Mouse (Mus musculus): ENCODE measurements around the gene Zfp827. TPM values are rescaled to one million over a fixed set of nuclear protein-coding genes. Genes with fewer than 3 reads are reported as not detected.

The Zfp827 gene
- polyA plus RNA-seq, 1 experiment from 2014 or later = 13.1 TPM

DNA sequence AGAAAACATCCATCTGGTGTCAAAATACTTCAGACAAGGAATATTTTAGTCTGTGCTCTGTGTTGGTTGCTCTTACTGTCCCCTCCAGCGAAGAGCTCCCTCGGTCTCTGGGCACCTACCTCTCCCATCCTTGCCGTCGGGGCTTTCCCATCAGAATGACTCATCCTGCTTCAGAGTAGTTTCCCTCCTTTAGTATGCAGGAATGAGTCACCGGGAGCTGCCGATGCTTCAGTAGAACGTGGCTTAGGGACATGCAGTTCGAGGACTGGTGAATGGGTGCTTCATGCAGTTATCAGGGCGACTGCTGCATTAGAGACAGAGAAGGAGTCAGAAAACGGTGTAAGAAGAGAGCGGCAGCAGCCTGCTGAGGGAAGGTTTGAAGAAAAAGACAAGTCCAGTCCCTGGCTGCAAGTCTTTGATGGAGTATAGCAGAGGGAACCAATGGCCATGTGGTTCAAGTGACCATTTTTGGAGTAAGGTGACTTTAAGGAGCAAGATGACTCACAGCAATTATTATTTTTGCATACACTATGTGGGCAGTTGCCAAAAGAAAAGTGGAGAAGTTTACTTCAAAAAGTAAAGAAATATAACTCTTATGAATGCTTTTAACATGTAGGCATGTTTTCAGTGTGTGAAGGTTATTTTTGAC lies 122.4 kb downstream of the Zfp827 start:
- Histone ChIP-seq H3K9me3 (ENCODE audit: control insufficient read depth, low read length) (no peaks in the 10 kb centered on the region), H3K4me2 (ENCODE audit: low read depth, low read length, severe bottlenecking) (no peak overlapping the region), H3K9ac (ENCODE audit: low read length) (no peak overlapping the region), H3K36me3 (ENCODE audit: control insufficient read depth, insufficient read depth, low read length) (no peaks in the 10 kb centered on the region; the same call in 1 of the 2 replicates), H3K4me1 (replicated peaks; ENCODE audit: control insufficient read depth, insufficient read depth, low read length) (no peaks in the 10 kb centered on the region), H3K27ac (ENCODE audit: low read depth, low read length) (no peak overlapping the region), H3K27me3 (ENCODE audit: control insufficient read depth, insufficient read depth, low read length) (no peaks in the 10 kb centered on the region), H3K4me3 (ENCODE audit: low read depth, low read length) (no peak overlapping the region)
- no peak for ATAC-seq (replicated peaks; ENCODE audit: low FRiP score)
- no peak for DNase-seq (ENCODE audit: low spot score)
- 83% methylated on average over 11 of the region's 11 CpGs for WGBS

DNA sequence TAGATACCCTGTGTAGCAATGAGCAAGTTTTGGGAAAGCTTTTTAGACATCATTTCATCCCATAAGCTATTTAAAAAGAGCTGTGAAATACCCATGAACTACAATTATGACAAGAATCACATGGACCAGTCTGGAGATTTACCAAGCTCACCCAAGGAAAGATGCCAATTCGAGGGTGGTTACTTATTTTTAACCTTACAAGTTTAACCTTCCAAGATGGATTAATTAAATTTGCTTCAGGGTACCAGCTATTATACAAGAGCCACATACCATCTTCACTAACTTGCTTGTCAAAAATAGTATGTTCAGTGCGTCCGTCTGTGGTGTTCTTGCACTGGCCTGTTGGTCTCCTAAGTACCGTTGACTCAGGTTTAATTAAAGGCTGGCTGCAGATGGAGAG lies 123.4 kb downstream of the Zfp827 start:
- Histone ChIP-seq H3K4me1 (replicated peaks; ENCODE audit: control insufficient read depth, insufficient read depth, low read length) (no peaks in the 10 kb centered on the region), H3K27me3 (ENCODE audit: control insufficient read depth, insufficient read depth, low read length) (no peaks in the 10 kb centered on the region), H3K4me2 (ENCODE audit: low read depth, low read length, severe bottlenecking) (no peak overlapping the region), H3K36me3 (ENCODE audit: control insufficient read depth, insufficient read depth, low read length) (no peaks in the 10 kb centered on the region; the same call in 1 of the 2 replicates), H3K27ac (ENCODE audit: low read depth, low read length) (no peak overlapping the region), H3K9ac (ENCODE audit: low read length) (no peak overlapping the region), H3K9me3 (ENCODE audit: control insufficient read depth, low read length) (no peaks in the 10 kb centered on the region), H3K4me3 (ENCODE audit: low read depth, low read length) (no peak overlapping the region)
- no peak for DNase-seq (ENCODE audit: low spot score)
- ATAC-seq (replicated peaks; ENCODE audit: low FRiP score) = no peak
- WGBS = 92% methylated on average over 4 of the region's 4 CpGs

DNA sequence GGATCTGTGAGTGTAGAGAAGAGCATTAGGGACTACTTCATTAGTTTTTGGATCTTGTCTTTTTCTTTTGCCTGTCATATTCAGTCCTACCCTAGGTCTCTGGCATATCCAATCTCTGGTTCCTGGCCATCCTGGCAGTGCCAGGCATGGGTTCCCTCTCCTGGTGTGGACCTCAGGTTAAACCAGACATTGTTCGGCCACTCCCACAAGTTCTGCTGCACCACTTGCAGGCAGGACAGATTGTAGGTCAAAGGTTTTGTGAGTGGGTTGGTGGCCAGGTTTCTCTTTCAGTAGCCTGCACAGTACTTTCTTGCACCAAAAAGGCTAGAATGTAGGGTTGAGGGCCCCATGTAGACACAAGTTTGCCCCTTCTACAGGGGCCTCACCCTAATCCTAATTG lies 125.0 kb downstream of the Zfp827 start:
- no peaks in the 10 kb centered on the region for H3K27me3 ChIP-seq (ENCODE audit: control insufficient read depth, insufficient read depth, low read length)
- no peaks in the 10 kb centered on the region for H3K9me3 ChIP-seq (ENCODE audit: control insufficient read depth, low read length)
- no peak overlapping the region for H3K4me2 ChIP-seq (ENCODE audit: low read depth, low read length, severe bottlenecking)
- ATAC-seq (replicated peaks; ENCODE audit: low FRiP score) (no peak), DNase-seq (ENCODE audit: low spot score) (no peak)
- 96% methylated on average over 1 of the region's 1 CpGs for WGBS
- no peak overlapping the region for H3K4me3 ChIP-seq (ENCODE audit: low read depth, low read length)
- no peaks in the 10 kb centered on the region for H3K4me1 ChIP-seq (replicated peaks; ENCODE audit: control insufficient read depth, insufficient read depth, low read length)
- no peaks in the 10 kb centered on the region; the same call in 1 of the 2 replicates for H3K36me3 ChIP-seq (ENCODE audit: control insufficient read depth, insufficient read depth, low read length)
- no peak overlapping the region for H3K9ac ChIP-seq (ENCODE audit: low read length)
- no peak overlapping the region for H3K27ac ChIP-seq (ENCODE audit: low read depth, low read length)

DNA sequence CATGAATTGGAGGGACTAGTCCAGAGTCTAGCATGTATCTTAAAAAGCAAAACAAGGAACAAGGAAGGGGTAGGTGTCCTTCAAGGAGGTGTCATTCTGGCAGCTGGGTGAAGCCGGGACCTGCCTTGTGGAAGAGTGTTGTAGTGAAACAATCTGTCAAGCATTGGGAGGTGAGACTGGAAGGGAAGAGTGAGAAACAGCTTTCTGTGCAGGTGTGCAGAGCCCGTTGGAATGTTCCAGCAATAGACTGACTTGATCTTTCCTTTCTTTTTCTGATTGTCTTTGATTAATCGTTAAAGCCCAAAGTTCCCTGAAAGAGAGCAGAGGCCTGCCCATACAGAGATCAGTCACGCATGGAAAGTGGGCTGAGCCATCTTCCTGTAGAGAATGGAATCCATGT lies 125.4 kb downstream of the Zfp827 start:
- H3K9me3 ChIP-seq (ENCODE audit: control insufficient read depth, low read length) = no peaks in the 10 kb centered on the region
- no peak overlapping the region for H3K4me2 ChIP-seq (ENCODE audit: low read depth, low read length, severe bottlenecking)
- ATAC-seq (replicated peaks; ENCODE audit: low FRiP score) = no peak
- H3K27ac ChIP-seq (ENCODE audit: low read depth, low read length) = no peak overlapping the region
- no peak overlapping the region for H3K9ac ChIP-seq (ENCODE audit: low read length)
- WGBS = 92% methylated on average over 4 of the region's 4 CpGs
- DNase-seq (ENCODE audit: low spot score) = no peak
- no peak overlapping the region for H3K4me3 ChIP-seq (ENCODE audit: low read depth, low read length)
- no peaks in the 10 kb centered on the region for H3K27me3 ChIP-seq (ENCODE audit: control insufficient read depth, insufficient read depth, low read length)
- no peaks in the 10 kb centered on the region; the same call in 1 of the 2 replicates for H3K36me3 ChIP-seq (ENCODE audit: control insufficient read depth, insufficient read depth, low read length)
- no peaks in the 10 kb centered on the region for H3K4me1 ChIP-seq (replicated peaks; ENCODE audit: control insufficient read depth, insufficient read depth, low read length)

DNA sequence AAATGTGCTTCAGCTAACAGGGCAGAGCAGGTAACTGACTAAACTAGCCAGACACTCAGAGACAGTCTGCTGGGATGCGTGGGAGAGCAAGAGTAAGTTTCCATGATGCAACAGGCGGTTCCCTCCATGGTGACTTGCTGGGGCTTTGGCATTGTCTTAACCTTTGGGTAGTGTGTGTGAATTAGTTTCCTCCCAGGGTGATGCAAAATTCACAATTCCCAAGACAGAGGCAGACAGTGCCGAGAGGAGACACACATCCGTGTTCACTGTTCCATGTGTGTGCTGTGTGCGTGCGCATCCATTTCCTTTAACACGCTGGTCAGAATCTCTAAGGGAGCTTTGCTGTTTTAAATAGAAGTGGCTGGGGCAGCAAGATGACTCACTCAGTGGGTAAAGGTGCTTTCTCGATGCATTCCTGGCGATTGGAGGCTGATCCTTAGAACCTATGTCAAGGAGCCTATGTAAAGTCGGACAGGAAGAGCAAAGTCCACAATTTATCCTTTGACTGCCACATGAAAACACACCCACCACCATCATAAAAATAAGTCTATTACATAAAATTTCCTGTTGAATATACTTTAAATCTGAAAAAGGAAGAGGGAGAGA lies 127.4 kb downstream of the Zfp827 start:
- H3K27ac ChIP-seq (ENCODE audit: low read depth, low read length) = no peak overlapping the region
- 0 out of 2 replicates have a peak, but pooled peaks cover 3% of the 10 kb centered on the region for H3K4me1 ChIP-seq (replicated peaks; ENCODE audit: control insufficient read depth, insufficient read depth, low read length)
- no peak overlapping the region for H3K4me3 ChIP-seq (ENCODE audit: low read depth, low read length)
- H3K9me3 ChIP-seq (ENCODE audit: control insufficient read depth, low read length) = no peaks in the 10 kb centered on the region
- no peak for DNase-seq (ENCODE audit: low spot score)
- 95% methylated on average over 10 of the region's 10 CpGs for WGBS
- no peaks in the 10 kb centered on the region for H3K27me3 ChIP-seq (ENCODE audit: control insufficient read depth, insufficient read depth, low read length)
- no peak overlapping the region for H3K4me2 ChIP-seq (ENCODE audit: low read depth, low read length, severe bottlenecking)
- no peak for ATAC-seq (replicated peaks; ENCODE audit: low FRiP score)
- no peak overlapping the region for H3K9ac ChIP-seq (ENCODE audit: low read length)
- H3K36me3 ChIP-seq (ENCODE audit: control insufficient read depth, insufficient read depth, low read length) = no peaks in the 10 kb centered on the region

DNA sequence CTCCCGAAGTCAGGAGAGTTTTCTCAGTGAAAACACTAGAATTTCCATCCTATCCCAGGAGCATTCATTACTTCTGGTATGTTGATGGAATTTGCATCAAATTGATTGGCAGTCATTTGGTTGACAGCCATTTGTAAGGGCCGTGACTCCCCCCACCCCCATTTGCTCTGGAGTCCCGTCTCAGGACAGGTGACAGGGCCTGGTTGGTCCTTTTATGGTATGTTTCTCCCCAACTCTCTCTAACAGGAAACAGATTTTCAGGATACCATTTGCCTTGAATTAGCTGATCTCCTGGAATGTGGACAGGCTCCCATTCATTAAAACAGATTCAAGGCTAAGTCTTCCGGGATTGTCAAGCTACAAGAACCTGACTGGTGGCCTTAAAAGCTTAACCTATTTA lies 129.1 kb downstream of the Zfp827 start:
- WGBS = 73% methylated on average over 4 of the region's 4 CpGs
- no peak overlapping the region for H3K9ac ChIP-seq (ENCODE audit: low read length)
- no peaks in the 10 kb centered on the region for H3K36me3 ChIP-seq (ENCODE audit: control insufficient read depth, insufficient read depth, low read length)
- H3K4me3 ChIP-seq (ENCODE audit: low read depth, low read length) = no peak overlapping the region
- ATAC-seq (replicated peaks; ENCODE audit: low FRiP score) = no peak
- H3K4me2 ChIP-seq (ENCODE audit: low read depth, low read length, severe bottlenecking) = no peak overlapping the region
- 0 out of 2 replicates have a peak, but pooled peaks cover 3% of the 10 kb centered on the region for H3K4me1 ChIP-seq (replicated peaks; ENCODE audit: control insufficient read depth, insufficient read depth, low read length)
- H3K9me3 ChIP-seq (ENCODE audit: control insufficient read depth, low read length) = no peaks in the 10 kb centered on the region
- H3K27me3 ChIP-seq (ENCODE audit: control insufficient read depth, insufficient read depth, low read length) = no peaks in the 10 kb centered on the region
- no peak for DNase-seq (ENCODE audit: low spot score)
- H3K27ac ChIP-seq (ENCODE audit: low read depth, low read length) = no peak overlapping the region

DNA sequence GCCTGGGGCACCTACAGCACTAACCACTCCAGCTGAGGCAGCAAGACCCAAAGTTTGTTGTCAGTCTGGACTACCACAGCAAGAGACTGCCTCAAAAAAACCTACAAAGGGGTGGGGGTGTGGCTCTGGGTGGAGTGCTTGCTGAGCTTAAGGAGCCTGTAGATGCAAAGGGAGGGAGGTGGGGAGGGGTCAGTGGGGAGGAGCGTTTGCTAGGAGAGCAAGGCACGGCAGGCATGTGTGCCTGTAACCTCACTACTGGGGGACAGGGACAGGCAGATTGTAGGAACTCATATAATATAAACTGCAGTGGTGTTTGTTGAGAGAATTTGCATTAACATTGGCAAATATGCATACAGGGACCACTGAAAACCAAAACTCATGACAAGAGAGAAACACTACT lies 130.1 kb downstream of the Zfp827 start:
- Histone ChIP-seq H3K9me3 (ENCODE audit: control insufficient read depth, low read length) (no peaks in the 10 kb centered on the region), H3K4me3 (ENCODE audit: low read depth, low read length) (no peak overlapping the region), H3K27me3 (ENCODE audit: control insufficient read depth, insufficient read depth, low read length) (no peaks in the 10 kb centered on the region), H3K9ac (ENCODE audit: low read length) (no peak overlapping the region), H3K4me2 (ENCODE audit: low read depth, low read length, severe bottlenecking) (no peak overlapping the region), H3K36me3 (ENCODE audit: control insufficient read depth, insufficient read depth, low read length) (no peaks in the 10 kb centered on the region), H3K27ac (ENCODE audit: low read depth, low read length) (no peak overlapping the region), H3K4me1 (replicated peaks; ENCODE audit: control insufficient read depth, insufficient read depth, low read length) (0 out of 2 replicates have a peak, but pooled peaks cover 3% of the 10 kb centered on the region)
- 54% methylated on average over 2 of the region's 2 CpGs for WGBS
- ATAC-seq (replicated peaks; ENCODE audit: low FRiP score) (no peak), DNase-seq (ENCODE audit: low spot score) (no peak)

DNA sequence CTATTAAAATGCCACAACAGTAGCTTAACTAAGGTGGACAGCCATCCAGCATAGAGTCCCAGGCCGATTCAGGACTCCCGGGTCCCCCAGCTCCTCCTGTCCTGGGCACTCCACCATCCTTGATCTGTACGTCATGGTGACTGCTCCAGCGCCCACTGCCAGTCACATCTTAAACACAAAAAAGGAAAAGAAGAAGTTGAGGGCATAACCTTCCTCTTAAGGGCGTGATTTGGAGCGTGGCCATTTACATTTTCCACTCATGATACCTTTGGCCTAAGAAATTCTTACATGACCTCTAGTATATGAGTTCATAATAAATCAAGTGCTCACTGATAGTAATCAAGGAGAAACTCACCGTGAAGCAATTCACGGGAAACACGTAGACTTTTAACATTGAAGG lies 131.2 kb downstream of the Zfp827 start:
- no peak for DNase-seq (ENCODE audit: low spot score)
- Histone ChIP-seq H3K9me3 (ENCODE audit: control insufficient read depth, low read length) (no peaks in the 10 kb centered on the region), H3K27me3 (ENCODE audit: control insufficient read depth, insufficient read depth, low read length) (no peaks in the 10 kb centered on the region), H3K4me1 (replicated peaks; ENCODE audit: control insufficient read depth, insufficient read depth, low read length) (0 out of 2 replicates have a peak, but pooled peaks cover 3% of the 10 kb centered on the region), H3K9ac (ENCODE audit: low read length) (no peak overlapping the region), H3K4me3 (ENCODE audit: low read depth, low read length) (no peak overlapping the region), H3K36me3 (ENCODE audit: control insufficient read depth, insufficient read depth, low read length) (no peaks in the 10 kb centered on the region), H3K27ac (ENCODE audit: low read depth, low read length) (no peak overlapping the region), H3K4me2 (ENCODE audit: low read depth, low read length, severe bottlenecking) (no peak overlapping the region)
- WGBS = 91% methylated on average over 9 of the region's 9 CpGs
- ATAC-seq (replicated peaks; ENCODE audit: low FRiP score) = no peak

DNA sequence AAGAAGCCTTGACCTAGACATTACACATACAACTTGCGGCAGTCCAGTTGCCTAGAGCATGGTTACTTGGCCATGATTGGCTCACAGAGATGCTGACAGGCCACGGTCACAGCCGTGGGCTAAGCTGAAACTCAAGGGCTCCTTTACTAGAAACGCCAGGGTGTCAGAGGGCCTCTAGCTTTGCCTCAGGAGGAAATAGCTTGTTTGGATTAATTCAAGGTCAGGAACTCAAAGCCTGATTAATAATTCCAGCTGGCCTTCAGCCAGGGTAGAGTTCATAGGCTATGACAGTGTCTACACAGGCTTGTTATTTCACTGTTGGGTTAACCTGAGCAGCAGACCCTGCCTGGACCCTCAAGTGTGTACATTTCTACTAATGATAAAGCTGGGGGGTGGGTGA lies 132.1 kb downstream of the Zfp827 start:
- H3K9me3 ChIP-seq (ENCODE audit: control insufficient read depth, low read length) = no peaks in the 10 kb centered on the region
- no peak overlapping the region for H3K4me3 ChIP-seq (ENCODE audit: low read depth, low read length)
- H3K27me3 ChIP-seq (ENCODE audit: control insufficient read depth, insufficient read depth, low read length) = no peaks in the 10 kb centered on the region
- no peak for DNase-seq (ENCODE audit: low spot score)
- no peak overlapping the region for H3K27ac ChIP-seq (ENCODE audit: low read depth, low read length)
- no peak overlapping the region for H3K9ac ChIP-seq (ENCODE audit: low read length)
- H3K36me3 ChIP-seq (ENCODE audit: control insufficient read depth, insufficient read depth, low read length) = no peaks in the 10 kb centered on the region
- no peak overlapping the region for H3K4me2 ChIP-seq (ENCODE audit: low read depth, low read length, severe bottlenecking)
- no peak for ATAC-seq (replicated peaks; ENCODE audit: low FRiP score)
- H3K4me1 ChIP-seq (replicated peaks; ENCODE audit: control insufficient read depth, insufficient read depth, low read length) = 0 out of 2 replicates have a peak, but pooled peaks cover 3% of the 10 kb centered on the region
- 76% methylated on average over 4 of the region's 4 CpGs for WGBS

All from forebrain, embryonic 11.5 days (tissue).